Mouse (Mus musculus) ES-E14 (cell line): Measurements from ENCODE around the gene Slc44a1. TPM values are rescaled to one million over a fixed set of nuclear protein-coding genes. Genes with fewer than 3 reads are reported as not detected.

Source experiments
- DNase-seq: peaks from one replicate; pipeline ENCODE4 v3.0.0-alpha.2; 2013; ENCODE audit warnings: low read depth, low spot score
- H3K27ac ChIP-seq: 2 replicates; pipeline ENCODE4 v1.5.1; 2012; ENCODE audit warnings: low read depth, mild to moderate bottlenecking, low read length, moderate library complexity, mixed read lengths; ENCODE audit not compliant: poor library complexity, insufficient read depth, severe bottlenecking
- H3K36me3 ChIP-seq: 2 replicates; pipeline ENCODE4 v1.6.1; 2012; ENCODE audit warnings: mild to moderate bottlenecking, low read length, moderate library complexity, mixed read lengths; ENCODE audit not compliant: control insufficient read depth, poor library complexity, insufficient read depth, severe bottlenecking
- H3K4me1 ChIP-seq, 2 experiments: fragments of 150-350 bp in 1 of 2; sonication (generic) in 1 of 2; 2 replicates each; pipeline ENCODE4 v1.6.1; 2012; ENCODE audit warnings: low read length in 2 of 2, mild to moderate bottlenecking in 1 of 2, mixed read lengths in 1 of 2; ENCODE audit not compliant: control insufficient read depth in 2 of 2, insufficient read depth in 2 of 2, poor library complexity in 1 of 2
- H3K4me3 ChIP-seq, 2 experiments: fragments of 150-350 bp in 1 of 2; sonication (generic) in 1 of 2; 2 replicates each; pipeline ENCODE4 v1.5.1; 2012; ENCODE audit warnings: low read length in 2 of 2, low read depth in 1 of 2, mild to moderate bottlenecking in 1 of 2, mixed read lengths in 1 of 2; ENCODE audit not compliant: insufficient read depth in 1 of 2, poor library complexity in 1 of 2, severe bottlenecking in 1 of 2
- H3K9ac ChIP-seq: 2 replicates; pipeline ENCODE4 v1.6.1; 2012; ENCODE audit warnings: low read depth, mild to moderate bottlenecking, low read length, mixed read lengths; ENCODE audit not compliant: poor library complexity, insufficient read depth, severe bottlenecking
- H3K9me3 ChIP-seq: fragments of 150-350 bp; sonication (generic); 2 replicates; pipeline ENCODE4 v1.6.1; 2012; ENCODE audit warnings: low read depth, mild to moderate bottlenecking, low read length; ENCODE audit not compliant: control insufficient read depth, insufficient read depth
- CHD2 ChIP-seq: IDR thresholded peaks from 2 replicates; pipeline ENCODE4 v1.6.1; 2014; ENCODE audit warnings: mild to moderate bottlenecking, low read depth, low read length, inconsistent platforms
- HCFC1 ChIP-seq: IDR thresholded peaks from 2 replicates; pipeline ENCODE4 v1.6.1; 2012; ENCODE audit warnings: low read length, inconsistent platforms, borderline replicate concordance; ENCODE audit not compliant: insufficient read depth
- MAFK ChIP-seq: IDR thresholded peaks from 2 replicates; pipeline ENCODE4 v1.6.1; 2014; ENCODE audit warnings: mild to moderate bottlenecking, low read depth, low read length, inconsistent platforms; ENCODE audit not compliant: insufficient read depth
- ZC3H11A ChIP-seq: IDR thresholded peaks from 2 replicates; pipeline ENCODE4 v1.6.1; 2012; ENCODE audit warnings: low read depth, mild to moderate bottlenecking, inconsistent platforms, low read length, borderline replicate concordance
- ZNF384 ChIP-seq: IDR thresholded peaks from 2 replicates; pipeline ENCODE4 v1.6.1; 2012; ENCODE audit warnings: low read depth, low read length, inconsistent platforms
- in situ Hi-C, 2 experiments: fragments of 600-800 bp; cut with MboI; formaldehyde crosslinking; loops; one replicate each; pipeline ENCODE4 v1.15.1; 2025; ENCODE audit warnings: low sequenced_read_pairs in 2 of 2, inconsistent platforms in 1 of 2; ENCODE audit not compliant: unreplicated experiment in 2 of 2
- total RNA-seq: library from RNA; depleted of rRNA; stranded (reverse); fragments of 300-350 nt; gene quantifications from 2 replicates; pipeline ENCODE4 v1.2.3, GENCODE M21; 2012

Gene Slc44a1
- total RNA-seq, 1 experiment = 48.0 TPM

- in situ Hi-C loops = no loop called here
- Histone ChIP-seq H3K36me3 (no peaks in the 10 kb centered on the region), H3K27ac (no peak overlapping the region), H3K4me1 (no peaks in the 10 kb centered on the region), H3K4me3 (no peak overlapping the region), H3K9ac (no peak overlapping the region), H3K9me3 (no peaks in the 10 kb centered on the region)
- no peak for TF ChIP-seq HCFC1
- no peak for TF ChIP-seq CHD2
- no peak for TF ChIP-seq MAFK
- TF ChIP-seq ZC3H11A = no peak
- DNase-seq = no peak
These were observed 80.8 kb downstream of the Slc44a1 start for GRCm38 (mm10) chr4:53521028-53521427.

GRCm38 (mm10) chr4:53522655-53523054, 82.4 kb downstream of the Slc44a1 start:
- H3K36me3 ChIP-seq = no peaks in the 10 kb centered on the region
- no peak for DNase-seq
- H3K4me3 ChIP-seq = no peak overlapping the region
- H3K9ac ChIP-seq = no peak overlapping the region
- no peaks in the 10 kb centered on the region for H3K4me1 ChIP-seq
- no peaks in the 10 kb centered on the region for H3K9me3 ChIP-seq
- no peak overlapping the region for H3K27ac ChIP-seq
- in situ Hi-C loops = no loop called here
- TF ChIP-seq ZC3H11A (no peak), ZNF384 (no peak), CHD2 (no peak), MAFK (no peak), HCFC1 (no peak)

GRCm38 (mm10) chr4:53525503-53525902, 85.3 kb downstream of the Slc44a1 start:
- Histone ChIP-seq H3K27ac (no peak overlapping the region), H3K36me3 (peaks cover 2% of the 10 kb centered on the region; the same call in 1 of the 2 replicates), H3K4me1 (no peaks in the 10 kb centered on the region), H3K4me3 (no peak overlapping the region), H3K9ac (no peak overlapping the region), H3K9me3 (no peaks in the 10 kb centered on the region)
- in situ Hi-C loops = no loop called here
- TF ChIP-seq ZC3H11A = no peak
- no peak for TF ChIP-seq CHD2
- no peak for TF ChIP-seq MAFK
- no peak for TF ChIP-seq ZNF384
- TF ChIP-seq HCFC1 = no peak
- DNase-seq = no peak

GRCm38 (mm10) chr4:53525994-53526393, 85.8 kb downstream of the Slc44a1 start:
- no peaks in the 10 kb centered on the region for H3K9me3 ChIP-seq
- no peak overlapping the region for H3K27ac ChIP-seq
- H3K4me3 ChIP-seq = no peak overlapping the region
- in situ Hi-C loops = no loop called here
- DNase-seq = no peak
- no peak overlapping the region for H3K9ac ChIP-seq
- H3K36me3 ChIP-seq = peaks cover 2% of the 10 kb centered on the region; the same call in 1 of the 2 replicates
- TF ChIP-seq HCFC1 (no peak), ZNF384 (no peak), MAFK (no peak), ZC3H11A (no peak), CHD2 (no peak)
- H3K4me1 ChIP-seq = no peaks in the 10 kb centered on the region

GRCm38 (mm10) chr4:53526446-53526845, 86.2 kb downstream of the Slc44a1 start:
- no peak overlapping the region for H3K4me3 ChIP-seq
- no peaks in the 10 kb centered on the region for H3K4me1 ChIP-seq
- no peak overlapping the region for H3K27ac ChIP-seq
- in situ Hi-C loops = no loop called here
- no peak overlapping the region for H3K9ac ChIP-seq
- H3K9me3 ChIP-seq = no peaks in the 10 kb centered on the region
- no peak for DNase-seq
- TF ChIP-seq ZC3H11A (no peak), ZNF384 (no peak), CHD2 (no peak), HCFC1 (no peak), MAFK (no peak)
- H3K36me3 ChIP-seq = peaks cover 2% of the 10 kb centered on the region; the same call in 1 of the 2 replicates
